Mouse (Mus musculus) ES-Bruce4 (cell line): ENCODE data around the gene Tmem242.

Experiments used
- CTCF ChIP-seq: IDR thresholded peaks from one replicate; pipeline ENCODE4 v1.8.1; 2011; ENCODE audit warnings: low read depth, low read length
- EP300 ChIP-seq: IDR thresholded peaks from 2 replicates; pipeline ENCODE4 v1.6.1; 2011; ENCODE audit warnings: low read depth, low read length; ENCODE audit not compliant: insufficient read depth
- POLR2A ChIP-seq: IDR thresholded peaks from one replicate; pipeline ENCODE4 v1.8.1; 2011; ENCODE audit warnings: low read length; ENCODE audit not compliant: insufficient read depth

GRCm38 (mm10) chr17:5385694-5386093 is 54.4 kb downstream of the Tmem242 start:
- TF ChIP-seq CTCF = no peak
- no peak for TF ChIP-seq POLR2A
- TF ChIP-seq EP300 = no peak
